Mouse (Mus musculus): ENCODE results near the gene 1810049J17Rik. TPM values are rescaled to one million over a fixed set of nuclear protein-coding genes. Genes with fewer than 3 reads are reported as not detected.

Gene 1810049J17Rik
- polyA plus RNA-seq, 1 experiment from 2014 or later = 2.1 TPM

- DNase-seq (ENCODE audit: low spot score) = no peak
- ATAC-seq (ENCODE audit: low read depth) = no peak
Measured at GRCm38 (mm10) chr15:12365416-12366071, 43.8 kb upstream of the 1810049J17Rik start.

DNA sequence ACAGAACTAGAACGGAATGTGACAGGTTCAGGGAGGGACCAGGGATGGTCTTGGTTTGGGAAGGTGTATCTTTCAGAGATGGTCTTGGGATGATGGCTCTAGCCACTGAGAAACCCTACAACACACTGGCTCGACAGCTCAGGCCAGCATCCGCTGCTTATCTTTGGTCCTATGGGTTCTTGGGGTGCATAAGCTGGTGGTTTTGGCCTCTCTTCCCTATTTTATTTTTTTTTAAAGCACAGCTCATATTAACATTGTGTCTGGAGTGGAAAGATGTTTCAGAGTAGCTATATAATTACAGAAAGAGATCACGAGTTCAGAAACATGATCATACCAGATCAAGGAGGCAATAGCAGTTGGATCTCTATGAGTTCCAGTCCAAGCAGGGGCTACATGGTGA, 42.4 kb upstream of the 1810049J17Rik start:
- Histone ChIP-seq H3K9ac (ENCODE audit: low read depth, low read length) (no peak overlapping the region), H3K36me3 (ENCODE audit: control insufficient read depth, insufficient read depth, low read length) (peaks cover 21% of the 10 kb centered on the region), H3K4me2 (ENCODE audit: low read depth, low read length) (no peak overlapping the region), H3K4me3 (ENCODE audit: low read depth, low read length) (no peak overlapping the region), H3K9me3 (ENCODE audit: control insufficient read depth, low read length) (no peaks in the 10 kb centered on the region), H3K4me1 (ENCODE audit: control insufficient read depth, insufficient read depth, low read length) (no peaks in the 10 kb centered on the region), H3K27ac (replicated peaks; ENCODE audit: low read depth, low read length) (no peak overlapping the region), H3K27me3 (replicated peaks; ENCODE audit: control insufficient read depth, insufficient read depth, low read length) (no peaks in the 10 kb centered on the region)
- ATAC-seq (ENCODE audit: low read depth) (no peak), DNase-seq (ENCODE audit: low spot score) (no peak)
- WGBS = 77% methylated on average over 4 of the region's 4 CpGs

More at GRCm38 (mm10) chr15:12365416-12366071, 43.8 kb upstream of the 1810049J17Rik start:
- no peak overlapping the region for H3K27ac ChIP-seq (replicated peaks; ENCODE audit: low read depth, low read length)
- no peaks in the 10 kb centered on the region for H3K27me3 ChIP-seq (replicated peaks; ENCODE audit: control insufficient read depth, insufficient read depth, low read length)
- no peak overlapping the region for H3K9ac ChIP-seq (ENCODE audit: low read depth, low read length)
- H3K4me2 ChIP-seq (ENCODE audit: low read depth, low read length) = no peak overlapping the region
- no peak overlapping the region for H3K4me3 ChIP-seq (ENCODE audit: low read depth, low read length)
- peaks cover 21% of the 10 kb centered on the region for H3K36me3 ChIP-seq (ENCODE audit: control insufficient read depth, insufficient read depth, low read length)
- WGBS = 80% methylated on average over 15 of the region's 15 CpGs
- H3K4me1 ChIP-seq (ENCODE audit: control insufficient read depth, insufficient read depth, low read length) = no peaks in the 10 kb centered on the region
- H3K9me3 ChIP-seq (ENCODE audit: control insufficient read depth, low read length) = no peaks in the 10 kb centered on the region

DNA sequence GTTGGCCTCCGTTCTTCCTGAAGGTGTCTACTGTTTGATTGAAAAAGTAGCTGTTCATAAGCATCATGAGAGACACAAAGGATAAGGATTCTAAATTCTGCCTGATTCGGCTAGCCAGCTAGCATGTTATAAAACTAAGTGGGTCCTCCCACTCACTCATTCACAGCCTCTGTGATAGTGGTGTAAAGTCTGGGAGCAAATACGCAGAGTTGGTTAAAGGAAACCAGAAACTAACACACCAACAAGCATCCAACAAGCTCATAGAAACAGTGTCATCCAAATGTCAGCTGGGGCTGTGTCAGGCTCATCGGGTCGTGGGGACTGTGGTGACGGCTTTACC, 41.0 kb upstream of the 1810049J17Rik start:
- H3K4me1 ChIP-seq (ENCODE audit: control insufficient read depth, insufficient read depth, low read length) = no peaks in the 10 kb centered on the region
- no peak overlapping the region for H3K9ac ChIP-seq (ENCODE audit: low read depth, low read length)
- H3K27me3 ChIP-seq (replicated peaks; ENCODE audit: control insufficient read depth, insufficient read depth, low read length) = no peaks in the 10 kb centered on the region
- DNase-seq (ENCODE audit: low spot score) (no peak), ATAC-seq (ENCODE audit: low read depth) (no peak)
- 89% methylated on average over 6 of the region's 6 CpGs for WGBS
- no peak overlapping the region for H3K27ac ChIP-seq (replicated peaks; ENCODE audit: low read depth, low read length)
- peaks cover 16% of the 10 kb centered on the region for H3K36me3 ChIP-seq (ENCODE audit: control insufficient read depth, insufficient read depth, low read length)
- H3K9me3 ChIP-seq (ENCODE audit: control insufficient read depth, low read length) = no peaks in the 10 kb centered on the region
- no peak overlapping the region for H3K4me2 ChIP-seq (ENCODE audit: low read depth, low read length)
- H3K4me3 ChIP-seq (ENCODE audit: low read depth, low read length) = no peak overlapping the region

- no peaks in the 10 kb centered on the region for H3K4me1 ChIP-seq (ENCODE audit: control insufficient read depth, insufficient read depth, low read length)
- ATAC-seq (ENCODE audit: low read depth) = no peak
- peaks cover 16% of the 10 kb centered on the region for H3K36me3 ChIP-seq (ENCODE audit: control insufficient read depth, insufficient read depth, low read length)
- no peak overlapping the region for H3K4me3 ChIP-seq (ENCODE audit: low read depth, low read length)
- no peaks in the 10 kb centered on the region for H3K9me3 ChIP-seq (ENCODE audit: control insufficient read depth, low read length)
- H3K9ac ChIP-seq (ENCODE audit: low read depth, low read length) = 0 out of 2 replicates have a peak overlapping the region, but pooled peaks have one; percentile 10
- DNase-seq (ENCODE audit: low spot score) = no peak
- H3K27ac ChIP-seq (replicated peaks; ENCODE audit: low read depth, low read length) = no peak overlapping the region
- H3K4me2 ChIP-seq (ENCODE audit: low read depth, low read length) = no peak overlapping the region
- H3K27me3 ChIP-seq (replicated peaks; ENCODE audit: control insufficient read depth, insufficient read depth, low read length) = no peaks in the 10 kb centered on the region
- 89% methylated on average over 14 of the region's 14 CpGs for WGBS
Measured at GRCm38 (mm10) chr15:12362001-12362700, 40.5 kb upstream of the 1810049J17Rik start.

GRCm38 (mm10) chr15:12360519-12361212, 39.0 kb upstream of the 1810049J17Rik start:
- H3K4me3 ChIP-seq (ENCODE audit: low read depth, low read length) = no peak overlapping the region
- 75% methylated on average over 19 of the region's 19 CpGs for WGBS
- H3K4me2 ChIP-seq (ENCODE audit: low read depth, low read length) = no peak overlapping the region
- H3K27me3 ChIP-seq (replicated peaks; ENCODE audit: control insufficient read depth, insufficient read depth, low read length) = no peaks in the 10 kb centered on the region
- no peaks in the 10 kb centered on the region for H3K4me1 ChIP-seq (ENCODE audit: control insufficient read depth, insufficient read depth, low read length)
- ATAC-seq (ENCODE audit: low read depth) (0 out of 2 replicates have a peak, but pooled peaks have one; percentile 3), DNase-seq (ENCODE audit: low spot score) (no peak)
- peaks cover 22% of the 10 kb centered on the region for H3K36me3 ChIP-seq (ENCODE audit: control insufficient read depth, insufficient read depth, low read length)
- no peak overlapping the region for H3K27ac ChIP-seq (replicated peaks; ENCODE audit: low read depth, low read length)
- no peak overlapping the region for H3K9ac ChIP-seq (ENCODE audit: low read depth, low read length)
- no peaks in the 10 kb centered on the region for H3K9me3 ChIP-seq (ENCODE audit: control insufficient read depth, low read length)

DNA sequence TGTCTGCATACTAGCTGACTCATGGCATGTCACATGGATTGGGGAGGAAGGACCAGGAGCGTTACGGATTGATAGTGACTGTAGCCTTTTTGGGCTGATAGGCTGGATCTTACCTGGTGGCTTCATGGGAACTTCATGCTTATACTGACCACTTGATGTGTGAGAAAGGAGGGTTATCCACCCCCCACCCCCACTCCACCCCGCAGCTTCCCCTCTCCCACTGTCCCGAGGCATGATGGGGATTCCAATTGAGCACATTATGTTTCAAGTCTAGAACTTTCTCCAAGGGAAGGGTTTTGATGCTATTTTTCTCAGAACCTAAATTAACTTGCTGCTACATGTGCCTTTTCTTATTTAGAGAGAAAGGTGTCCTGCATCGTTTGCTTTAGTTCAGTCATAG, 36.7 kb upstream of the 1810049J17Rik start:
- H3K9me3 ChIP-seq (ENCODE audit: control insufficient read depth, low read length) = no peaks in the 10 kb centered on the region
- H3K36me3 ChIP-seq (ENCODE audit: control insufficient read depth, insufficient read depth, low read length) = peaks cover 39% of the 10 kb centered on the region
- H3K9ac ChIP-seq (ENCODE audit: low read depth, low read length) = no peak overlapping the region
- H3K27me3 ChIP-seq (replicated peaks; ENCODE audit: control insufficient read depth, insufficient read depth, low read length) = no peaks in the 10 kb centered on the region
- DNase-seq (ENCODE audit: low spot score) (no peak), ATAC-seq (ENCODE audit: low read depth) (no peak)
- H3K4me3 ChIP-seq (ENCODE audit: low read depth, low read length) = no peak overlapping the region
- no peak overlapping the region for H3K27ac ChIP-seq (replicated peaks; ENCODE audit: low read depth, low read length)
- no peak overlapping the region for H3K4me2 ChIP-seq (ENCODE audit: low read depth, low read length)
- H3K4me1 ChIP-seq (ENCODE audit: control insufficient read depth, insufficient read depth, low read length) = no peaks in the 10 kb centered on the region
- WGBS = 92% methylated on average over 5 of the region's 5 CpGs

- Histone ChIP-seq H3K36me3 (ENCODE audit: control insufficient read depth, insufficient read depth, low read length) (peaks cover 44% of the 10 kb centered on the region), H3K27ac (replicated peaks; ENCODE audit: low read depth, low read length) (no peak overlapping the region), H3K4me2 (ENCODE audit: low read depth, low read length) (no peak overlapping the region), H3K4me3 (ENCODE audit: low read depth, low read length) (no peak overlapping the region), H3K27me3 (replicated peaks; ENCODE audit: control insufficient read depth, insufficient read depth, low read length) (no peaks in the 10 kb centered on the region), H3K9ac (ENCODE audit: low read depth, low read length) (no peak overlapping the region), H3K4me1 (ENCODE audit: control insufficient read depth, insufficient read depth, low read length) (no peaks in the 10 kb centered on the region), H3K9me3 (ENCODE audit: control insufficient read depth, low read length) (no peaks in the 10 kb centered on the region)
- ATAC-seq (ENCODE audit: low read depth) (no peak), DNase-seq (ENCODE audit: low spot score) (no peak)
Measured at GRCm38 (mm10) chr15:12357459-12357858, 35.8 kb upstream of the 1810049J17Rik start.

GRCm38 (mm10) chr15:12355907-12356306, 34.2 kb upstream of the 1810049J17Rik start:
- WGBS = 75% methylated on average over 7 of the region's 7 CpGs

More at GRCm38 (mm10) chr15:12355907-12356306, 34.2 kb upstream of the 1810049J17Rik start:
- Histone ChIP-seq H3K27me3 (replicated peaks; ENCODE audit: control insufficient read depth, insufficient read depth, low read length) (no peaks in the 10 kb centered on the region), H3K4me2 (ENCODE audit: low read depth, low read length) (no peak overlapping the region), H3K4me1 (ENCODE audit: control insufficient read depth, insufficient read depth, low read length) (no peaks in the 10 kb centered on the region), H3K9me3 (ENCODE audit: control insufficient read depth, low read length) (no peaks in the 10 kb centered on the region), H3K36me3 (ENCODE audit: control insufficient read depth, insufficient read depth, low read length) (peaks cover 53% of the 10 kb centered on the region), H3K9ac (ENCODE audit: low read depth, low read length) (no peak overlapping the region), H3K4me3 (ENCODE audit: low read depth, low read length) (no peak overlapping the region), H3K27ac (replicated peaks; ENCODE audit: low read depth, low read length) (no peak overlapping the region)
- DNase-seq (ENCODE audit: low spot score) (no peak), ATAC-seq (ENCODE audit: low read depth) (no peak)
